Mouse (Mus musculus) embryo, embryonic 10.5 days (tissue): ENCODE measurements around the gene Olfr1009.
"Not testable (repeated sequence)": the region's sequence is repeated elsewhere in the genome, so short reads cannot be mapped to it uniquely, and the experiment has no call there.

Experiments used
- DNase-seq: peaks from one replicate; pipeline ENCODE4 v3.0.0-alpha.2; 2015; ENCODE audit warnings: low spot score

The Olfr1009 gene

DNA sequence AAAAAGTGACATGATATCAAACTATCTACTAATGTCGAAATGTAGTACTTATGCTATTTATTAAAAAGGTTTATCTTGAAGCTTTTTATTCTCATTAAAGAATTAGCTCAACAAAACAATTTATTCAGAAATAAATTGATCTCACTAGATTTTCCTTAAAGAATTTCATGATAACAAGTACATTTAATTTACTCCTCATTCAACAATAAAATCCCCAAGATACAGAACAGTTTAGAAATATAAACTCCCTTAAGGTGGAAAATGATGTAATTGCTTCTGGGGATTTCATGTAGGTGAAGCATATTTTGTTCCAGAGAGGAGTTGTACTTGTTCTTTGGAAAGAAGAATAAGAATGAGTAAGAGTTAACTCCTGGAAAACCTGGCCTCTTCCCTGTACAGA is at the start of gene Olfr1009:
Olfr1009 (plus strand) TSS at position 301 of the 400 bp plus-strand sequence.
- no peak for DNase-seq

DNA sequence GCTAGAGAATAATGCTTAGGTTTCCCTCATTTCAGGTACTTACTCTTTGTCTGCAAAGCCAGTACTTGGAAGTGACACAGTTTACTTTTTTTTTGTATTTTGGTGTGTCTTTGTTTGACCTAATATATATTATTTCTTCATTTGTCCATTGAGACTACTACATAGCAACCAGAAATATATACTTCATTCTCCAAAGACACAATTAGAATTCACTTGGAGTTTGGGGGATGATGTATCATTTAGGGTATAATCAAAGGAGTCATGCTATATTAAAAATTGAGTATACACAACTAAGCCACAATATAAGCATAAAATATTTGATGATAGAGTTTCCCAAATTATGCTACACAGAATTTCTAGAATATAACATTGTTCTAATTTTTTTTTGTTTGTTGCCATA is 36.6 kb upstream of the Olfr1009 start, which contains the start of gene Olfr1006:
Olfr1006 (minus strand) TSS at position 101 of the 400 bp plus-strand sequence.
- DNase-seq, result no peak

DNA sequence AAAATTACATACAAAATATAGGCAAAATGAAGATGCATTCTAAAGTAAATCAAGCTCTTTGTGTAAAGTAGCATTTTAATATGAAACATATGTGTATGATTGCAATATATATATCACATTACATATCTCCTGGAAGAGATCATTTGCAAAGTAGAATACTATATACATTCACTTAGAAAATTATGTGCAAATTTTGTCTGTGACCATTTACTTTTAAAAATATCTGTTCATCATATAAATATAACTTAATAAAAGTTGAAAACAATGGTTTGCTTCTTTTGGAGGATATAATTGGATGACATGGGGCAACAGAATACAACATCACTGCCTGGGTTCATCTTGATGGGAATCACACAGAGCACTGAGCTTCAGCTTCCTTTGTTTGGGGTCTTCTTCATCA is 26.1 kb upstream of the Olfr1009 start, which contains the start of gene Olfr1008:
Olfr1008 (plus strand) TSS at position 301 of the 400 bp plus-strand sequence.
- no peak for DNase-seq

DNA sequence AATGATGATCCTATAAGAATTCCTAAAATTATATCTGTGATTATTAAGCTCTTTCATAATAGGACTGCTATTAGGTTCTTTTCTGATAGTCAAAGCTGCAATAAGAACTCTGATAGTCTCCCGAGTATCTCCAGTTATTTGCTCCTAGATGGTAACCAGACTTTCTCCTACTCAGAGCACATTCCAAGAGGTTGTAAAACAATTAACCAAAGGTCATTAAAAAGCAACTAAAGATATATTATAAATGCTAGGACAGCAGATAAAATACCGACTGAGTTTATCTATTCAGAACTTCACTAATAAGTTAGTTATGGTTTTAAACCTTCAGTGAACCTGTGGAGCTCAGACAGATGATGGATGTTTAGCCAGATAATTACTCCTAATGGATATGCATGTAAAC is 4.5 kb upstream of the Olfr1009 start:
- not testable (repeated sequence) for DNase-seq

DNA sequence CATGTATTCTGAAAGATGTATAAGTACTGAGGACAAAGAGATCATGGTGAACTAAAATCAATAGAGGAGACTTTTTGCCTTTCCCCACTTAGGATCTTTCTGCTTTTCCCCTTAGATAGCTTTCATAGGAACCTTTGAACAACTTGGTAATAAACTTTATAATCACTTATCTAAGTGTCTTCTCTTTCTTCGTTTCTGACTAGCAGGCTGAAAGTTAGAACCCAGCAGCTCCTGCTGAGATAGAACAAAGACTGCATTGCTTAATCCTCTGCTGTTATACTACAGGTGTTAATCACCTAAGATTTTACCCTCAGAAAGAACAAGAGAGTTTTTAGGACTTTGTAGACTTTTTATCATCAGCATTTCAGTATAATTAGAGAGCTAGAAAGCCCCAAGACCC is 4.1 kb upstream of the Olfr1009 start:
- no peak for DNase-seq

DNA sequence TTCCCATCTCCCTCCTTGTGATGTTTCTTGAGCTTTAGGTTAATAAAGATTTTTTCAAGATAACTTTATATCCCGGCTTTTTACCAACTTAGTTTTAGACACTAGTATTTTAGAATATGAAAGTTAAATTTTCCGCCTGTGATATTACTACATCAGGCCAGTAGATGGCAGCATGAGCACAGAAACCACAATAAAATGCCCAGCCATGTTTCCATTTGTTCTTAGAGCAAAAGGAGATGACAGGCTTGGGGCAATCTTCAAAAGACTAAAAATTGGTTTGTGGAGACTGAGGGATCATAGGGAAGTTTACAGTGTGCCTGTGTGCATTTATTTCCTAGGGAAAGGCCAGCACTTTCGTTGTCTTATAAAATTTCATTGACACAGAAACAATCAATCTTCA is 10.6 kb downstream of the Olfr1009 start:
- peak; percentile 71 for DNase-seq

DNA sequence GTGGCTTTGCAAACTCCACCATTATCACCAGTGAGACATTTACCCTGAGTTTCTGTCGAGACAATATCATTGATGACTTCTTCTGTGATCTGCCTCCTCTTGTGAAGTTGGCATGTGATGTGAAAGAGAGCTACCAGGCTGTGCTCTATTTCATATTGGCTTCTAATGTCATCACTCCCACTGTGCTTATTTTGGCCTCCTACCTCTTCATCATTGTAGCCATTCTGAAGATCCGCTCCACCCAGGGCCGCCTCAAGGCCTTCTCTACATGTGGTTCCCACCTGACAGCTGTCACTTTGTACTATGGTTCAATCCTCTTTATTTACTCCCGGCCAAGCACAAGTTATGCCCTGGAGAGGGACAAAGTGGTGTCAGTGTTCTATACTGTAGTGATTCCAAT is 38.6 kb downstream of the Olfr1009 start:
- DNase-seq, result no peak

DNA sequence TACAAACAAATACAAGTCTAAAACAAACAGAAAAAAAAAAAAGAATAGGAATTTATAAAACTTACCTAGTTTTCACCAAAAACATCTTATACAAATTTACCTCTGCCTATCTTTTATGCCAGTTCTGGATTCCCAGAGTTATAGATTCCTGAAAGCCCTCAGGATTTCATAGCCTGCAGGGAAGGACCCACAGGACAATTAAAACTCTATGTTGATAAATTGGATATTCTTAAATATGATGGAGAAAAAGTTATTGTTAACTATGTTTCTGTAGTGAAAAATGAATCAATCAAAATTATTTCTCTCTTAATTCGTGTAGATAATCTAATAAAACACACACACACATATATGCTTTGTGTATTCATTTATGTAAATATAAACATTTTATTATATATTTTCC is 47.4 kb downstream of the Olfr1009 start, which contains the start of gene Olfr1012:
Olfr1012 (minus strand) TSS at position 101 of the 400 bp plus-strand sequence.
- no peak for DNase-seq

DNA sequence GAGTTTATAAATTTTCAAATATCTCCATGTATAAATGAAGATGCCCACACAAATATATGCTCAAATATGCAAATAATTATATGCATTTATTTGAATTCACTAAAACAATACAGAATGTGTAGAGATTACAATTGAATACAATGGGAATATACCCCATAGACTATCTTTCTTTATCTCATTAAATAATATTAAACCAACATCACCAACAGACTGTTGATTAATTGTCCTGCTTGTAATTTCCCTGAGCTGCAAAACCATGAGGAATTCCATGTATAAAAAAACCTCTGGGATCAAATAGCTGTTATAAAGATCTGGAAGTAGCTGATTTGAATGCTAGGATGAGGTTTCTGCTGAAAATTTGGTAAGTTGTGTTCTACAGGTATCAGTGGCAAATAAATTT is 51.6 kb downstream of the Olfr1009 start, which contains the start of gene Olfr1013:
Olfr1013 (plus strand) TSS at position 301 of the 400 bp plus-strand sequence.
- no peak for DNase-seq

DNA sequence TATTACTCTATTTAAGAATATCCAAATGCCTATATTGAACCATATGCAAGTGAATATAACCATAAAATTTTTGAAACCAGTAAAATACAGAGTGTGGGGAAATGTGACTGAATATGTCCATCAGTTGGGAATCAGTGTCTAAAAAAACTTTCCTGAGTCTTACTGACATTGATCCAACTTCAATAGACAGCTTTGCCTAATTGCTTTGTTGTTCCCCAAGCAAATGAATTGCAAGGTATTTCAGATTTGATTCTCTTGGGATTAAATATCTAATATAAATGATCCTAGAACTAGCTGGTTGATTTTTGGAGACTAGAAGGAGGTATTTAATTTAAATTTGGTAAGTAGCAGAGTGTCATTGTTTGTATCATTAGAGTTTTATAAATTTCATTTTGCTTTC is 57.2 kb downstream of the Olfr1009 start, which contains the start of gene Olfr1014:
Olfr1014 (plus strand) TSS at position 301 of the 400 bp plus-strand sequence.
- DNase-seq, result no peak
